ENCODE assay signal across 8 mouse cellular contexts in the genomic region with DNA sequence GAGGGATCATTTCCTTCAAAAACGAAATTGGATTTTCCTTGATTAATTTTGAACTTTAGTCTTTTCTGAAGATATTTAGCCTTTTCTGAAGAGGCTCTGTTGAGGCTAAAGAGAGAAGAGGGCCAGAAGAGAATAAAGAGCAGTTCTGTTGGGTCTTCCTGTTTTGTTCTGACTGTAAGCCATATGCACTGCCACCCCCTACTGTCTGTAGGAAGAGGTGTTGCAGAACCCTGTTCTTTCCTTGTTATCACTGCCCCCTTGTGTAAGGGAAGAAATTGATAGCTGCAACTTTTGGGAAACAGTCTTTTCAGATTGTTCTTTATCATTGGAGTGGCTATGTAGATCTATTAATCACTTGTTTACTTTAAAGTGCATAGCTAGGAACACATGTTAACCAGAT. TPM values are rescaled to one million over a fixed set of nuclear protein-coding genes. Genes with fewer than 3 reads are reported as not detected.
DNase-seq lines count a peak whose midpoint lies in the region; ATAC-seq lines count a peak whose summit lies in the region.

No protein-coding gene starts in this region.

- H3K4me1 ChIP-seq in heart, embryonic 12.5 days (replicated peaks): peaks cover 13% of the 10 kb centered on the region
- peaks cover 31% of the 10 kb centered on the region for H3K4me1 ChIP-seq in megakaryocyte, embryonic 14.5 days

- WGBS in heart, embryonic 12.5 days: 26% methylated on average over 1 of the region's 1 CpGs

- no peaks in the 10 kb centered on the region for H3K27me3 ChIP-seq in heart, embryonic 12.5 days (replicated peaks)
- no peaks in the 10 kb centered on the region for H3K27me3 ChIP-seq in megakaryocyte, embryonic 14.5 days (replicated peaks)

- no peaks in the 10 kb centered on the region for H3K36me3 ChIP-seq in heart, embryonic 12.5 days
- H3K36me3 ChIP-seq in megakaryocyte, embryonic 14.5 days (replicated peaks; ENCODE audit: low read length): no peaks in the 10 kb centered on the region

- no peak overlapping the region for H3K27ac ChIP-seq in heart, embryonic 12.5 days (ENCODE audit: poor library complexity, severe bottlenecking)

- DNase-seq in heart, adult 11 months: peak; percentile 93
- DNase-seq in cerebellum, adult 18-20 months: peak; percentile 47 to 60
- peak; percentile 56 to 77 for DNase-seq in kidney, postnatal 36 days
- DNase-seq in thymus, postnatal 14 days: peak; percentile 54

- H3K9me3 ChIP-seq in heart, embryonic 12.5 days (replicated peaks): no peaks in the 10 kb centered on the region
- H3K9me3 ChIP-seq in megakaryocyte, embryonic 14.5 days: no peaks in the 10 kb centered on the region

- ATAC-seq in heart, embryonic 12.5 days (ENCODE audit: insufficient number of reproducible peaks, low FRiP score): no peak
- peak; percentile 53 for ATAC-seq in CD4-positive, CD25-positive, alpha-beta regulatory T cell, adult 4 months
- ATAC-seq in granulocyte monocyte progenitor cell, adult 5-6 weeks (replicated peaks; ENCODE audit: poor library complexity, severe bottlenecking): peak; percentile 79

- no peak overlapping the region for H3K4me3 ChIP-seq in heart, embryonic 12.5 days
- H3K4me3 ChIP-seq in megakaryocyte, embryonic 14.5 days (replicated peaks): peak overlapping the region; percentile 99

- H3K9ac ChIP-seq in heart, embryonic 12.5 days: no peak overlapping the region

- H3K4me2 ChIP-seq in heart, embryonic 12.5 days: no peak overlapping the region

RNA-seq across cellular contexts. Expression of a gene that starts 2.1 kb away (rescaled TPM):
- 24.4 and 26.1 TPM in 2 replicates for polyA plus RNA-seq in heart, embryonic 12.5 days (2016; fragmentation: Nextera tagmentation; extraction: Ambion mirVana)
- polyA plus RNA-seq in CD4-positive, CD25-positive, alpha-beta regulatory T cell, adult 4 months (2017; shearing (Covaris generic)): 1 to 10 TPM in 1 of 2 experiments, under 1 TPM in 1; 0.98 to 1.1 TPM
- 1.6 and 1.9 TPM in 2 replicates for total RNA-seq in granulocyte monocyte progenitor cell, adult 5-6 weeks (2014; fragmentation: Nextera tagmentation)
- 0.52 and 1.2 TPM in 2 replicates for total RNA-seq in granulocyte monocyte progenitor cell, adult 5-6 weeks (2017)
- 0.97 and 1.4 TPM in 2 replicates for polyA plus RNA-seq in megakaryocyte, embryonic 14.5 days (2012; ENCODE audit: insufficient read depth, low replicate concordance)

Comparison
In these comparisons a context has a peak if more than half of its experiments do, and no peak if none do; other contexts are left out.
1. RNA of a gene that starts 2.1 kb away (polyA plus RNA-seq): 24.4 to 26.1 TPM in heart, embryonic 12.5 days; 0.98 to 1.1 TPM in CD4-positive, CD25-positive, alpha-beta regulatory T cell, adult 4 months and 0.97 to 1.4 TPM in megakaryocyte, embryonic 14.5 days; every median in the first group is over 10 times any median in the second.
2. Peak in every context shown above with its lines, with median percentiles within 50 percentile points of each other: DNase-seq.